Mouse (Mus musculus): ENCODE data around the gene Edem2.

Edem2 gene

DNA sequence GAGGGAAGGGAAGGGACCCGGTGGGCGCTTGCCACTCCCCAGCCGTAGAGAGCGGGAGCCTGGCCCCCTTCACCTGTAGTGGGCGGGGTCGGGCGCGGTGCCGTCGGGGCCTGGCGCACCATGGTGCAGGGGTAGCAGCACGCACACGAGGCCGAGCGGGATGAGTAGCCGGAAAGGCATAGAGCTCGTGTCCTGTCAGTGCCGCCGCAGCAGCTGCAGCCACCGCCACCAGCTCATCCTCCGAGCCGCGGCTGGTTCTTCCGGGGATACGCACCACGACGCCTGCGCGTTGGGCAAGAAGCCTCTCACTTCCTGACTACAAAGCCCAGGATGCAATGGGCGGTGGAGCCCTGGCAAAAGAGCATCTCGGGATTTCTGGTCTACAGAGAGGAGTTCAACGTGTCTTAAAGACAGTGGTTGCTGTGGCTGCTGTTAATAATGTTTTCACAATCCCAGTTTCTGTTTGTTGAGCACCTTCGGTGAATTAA lies at the start of gene Edem2:
Edem2 (minus strand) TSS at position 318 of the 488 bp plus-strand sequence.
- DNase-seq (ENCODE audit: low read depth, low spot score), result peak; percentile 92

DNA sequence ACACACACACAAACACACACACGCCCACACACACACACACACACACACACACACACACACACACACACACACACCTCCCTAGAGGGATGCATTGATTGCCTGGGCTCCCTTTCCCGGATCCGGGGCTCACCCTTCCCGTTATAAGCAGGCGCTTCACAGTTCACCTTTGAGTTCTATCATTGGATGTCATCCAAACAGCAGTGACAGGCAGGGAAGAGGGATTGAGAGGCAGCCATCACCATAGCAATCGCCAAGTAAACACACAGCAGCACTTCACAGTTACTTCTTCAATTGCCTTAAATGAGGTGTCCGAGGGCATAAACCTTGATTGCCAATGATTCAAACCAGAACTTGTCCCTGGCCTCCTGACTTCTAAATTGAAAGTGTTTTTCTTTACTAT lies 49.8 kb upstream of the Edem2 start:
- no peak for DNase-seq (ENCODE audit: low read depth, low spot score)

DNA sequence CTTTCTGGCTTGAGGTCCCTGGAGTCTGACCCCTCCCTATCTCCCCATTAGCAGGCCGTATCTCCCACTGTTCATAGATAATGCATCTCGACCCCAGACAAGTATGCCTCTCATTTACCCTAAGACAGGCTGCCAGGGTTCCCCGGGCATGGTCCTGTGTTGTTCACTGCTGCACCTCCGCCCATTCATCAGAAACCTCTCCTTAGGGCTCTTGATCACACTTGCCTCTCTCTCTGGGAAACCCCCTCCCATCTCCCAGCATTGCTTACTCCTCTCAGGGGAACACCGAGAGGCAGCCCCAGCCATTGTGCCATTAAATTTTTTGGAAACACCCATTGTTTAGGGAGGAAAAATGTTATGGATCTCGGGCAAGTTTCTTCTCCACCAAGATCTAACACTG lies 48.7 kb upstream of the Edem2 start:
- DNase-seq (ENCODE audit: low read depth, low spot score), result no peak

DNA sequence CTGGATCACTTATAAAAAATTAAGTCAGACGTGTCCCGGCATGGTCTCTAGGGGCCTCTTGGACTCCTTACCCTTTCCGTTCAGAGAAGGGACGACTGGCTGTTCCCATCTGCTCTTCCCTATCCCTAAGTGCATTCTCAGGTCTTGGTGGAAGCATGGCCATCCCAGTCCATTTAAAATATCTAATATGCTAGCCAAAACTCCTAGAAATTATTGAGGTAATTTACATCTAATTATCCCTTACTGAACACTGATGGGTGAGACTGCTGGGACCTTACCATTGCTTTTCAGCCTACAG lies 48.4 kb upstream of the Edem2 start:
- DNase-seq (ENCODE audit: low read depth, low spot score), result no peak

DNA sequence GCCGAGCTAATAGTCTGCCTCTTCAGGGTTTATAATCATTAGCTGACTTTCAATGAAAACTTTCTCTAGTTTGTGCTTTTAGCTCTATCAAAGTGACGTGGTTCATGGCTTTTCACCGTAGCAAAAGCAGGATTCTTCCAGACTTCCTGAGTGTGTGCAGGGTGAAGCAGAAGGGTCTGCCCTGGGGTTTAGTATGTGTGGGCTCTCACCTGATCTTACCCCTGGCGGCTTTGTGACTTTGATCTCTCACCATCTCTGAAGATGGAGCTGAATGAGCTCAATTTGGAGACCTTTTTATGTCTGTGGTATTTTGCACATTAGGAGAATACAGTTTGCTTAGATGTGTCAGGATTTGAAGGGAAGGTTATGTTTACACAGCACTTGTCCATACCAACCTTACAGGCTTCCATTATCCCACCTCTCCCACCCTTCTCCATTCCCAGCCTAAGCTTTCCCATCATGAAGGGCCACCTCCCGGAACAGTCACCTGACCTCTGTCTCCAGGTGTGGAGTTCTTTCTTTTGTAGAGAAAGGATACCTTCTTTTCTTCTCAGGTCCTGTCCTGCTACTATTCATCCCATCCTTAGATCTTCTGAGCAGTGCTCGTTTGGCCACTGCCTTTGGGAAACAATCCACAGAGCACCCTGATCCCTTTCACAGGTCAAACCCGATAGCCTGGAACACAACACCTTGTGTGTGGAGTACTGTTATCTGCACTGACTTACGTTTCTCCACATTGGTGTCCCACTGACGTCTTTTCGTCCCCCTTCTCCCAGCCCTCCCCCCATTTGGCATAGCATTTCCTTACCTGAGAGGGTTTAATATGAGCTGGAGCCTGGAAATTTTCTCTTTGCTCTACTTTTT lies 47.8 kb upstream of the Edem2 start:
- DNase-seq (ENCODE audit: low read depth, low spot score), result no peak

DNA sequence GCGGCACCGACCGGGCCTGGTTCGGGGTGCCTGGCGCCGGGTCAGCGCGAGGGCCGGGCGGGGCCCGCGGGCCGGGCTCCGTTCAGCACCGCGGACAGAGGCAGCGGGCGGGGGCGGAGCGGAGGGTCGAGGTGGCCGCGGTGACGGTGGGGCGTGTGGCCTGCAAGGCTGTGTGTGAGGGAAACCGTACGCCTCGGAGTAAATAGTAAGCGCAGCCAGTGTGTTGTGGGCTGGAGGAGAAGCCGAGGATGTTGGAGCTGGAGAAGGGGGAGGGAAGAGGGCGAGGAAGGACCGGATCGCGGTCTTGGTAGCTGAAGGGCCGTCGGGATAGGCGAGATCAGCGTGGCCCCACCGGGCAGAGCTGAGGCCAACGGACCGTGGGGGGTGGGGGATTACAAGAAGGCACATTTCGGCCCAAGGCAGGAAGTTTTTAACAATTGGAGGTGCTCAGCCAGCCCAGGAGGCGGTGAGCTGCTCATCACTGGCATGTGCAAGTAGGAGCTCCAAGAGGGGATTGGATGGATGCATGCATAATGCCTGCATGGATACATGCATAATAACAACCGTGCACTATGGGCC lies 46.5 kb upstream of the Edem2 start:
- peak; percentile 32 for DNase-seq (ENCODE audit: low read depth, low spot score)

DNA sequence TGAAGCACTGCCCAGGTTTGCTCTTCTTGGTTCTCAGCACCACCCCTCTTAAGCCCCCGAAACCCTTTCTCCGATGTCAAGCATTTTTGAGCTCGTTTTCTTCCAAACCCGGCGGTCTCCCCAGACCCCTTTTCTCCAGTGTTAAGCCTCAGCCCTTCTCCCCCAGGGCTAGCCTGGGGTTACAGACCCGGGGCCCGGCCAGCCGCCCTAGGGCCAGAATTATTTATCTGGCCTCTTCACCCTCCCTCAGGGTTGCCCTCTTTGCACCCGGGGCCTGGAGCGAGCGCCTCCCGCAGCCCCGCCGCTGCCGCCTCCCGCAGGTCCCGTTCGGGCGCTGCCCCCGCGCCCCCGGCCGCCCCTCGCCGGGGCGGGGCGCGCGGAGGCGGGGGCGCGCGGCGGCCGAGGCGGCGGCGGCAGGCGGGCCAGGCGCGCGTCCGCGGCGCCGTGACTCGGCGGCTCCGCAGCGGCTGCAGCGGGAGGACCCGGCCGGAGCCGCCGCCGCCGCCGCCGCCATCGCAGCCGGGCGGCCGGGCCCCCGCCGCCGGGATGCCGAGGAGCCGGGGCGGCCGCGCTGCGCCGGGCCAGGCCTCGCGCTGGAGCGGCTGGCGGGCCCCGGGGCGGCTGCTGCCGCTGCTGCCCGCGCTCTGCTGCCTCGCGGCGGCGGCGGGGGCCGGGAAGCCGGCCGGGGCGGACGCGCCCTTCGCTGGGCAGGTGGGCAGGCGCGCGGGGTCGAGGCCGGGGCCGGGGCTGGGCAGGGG lies 45.8 kb upstream of the Edem2 start, which contains the start of gene Mmp24:
Mmp24 (plus strand) TSS at position 416 of the 758 bp plus-strand sequence.
- DNase-seq (ENCODE audit: low read depth, low spot score), result no peak

DNA sequence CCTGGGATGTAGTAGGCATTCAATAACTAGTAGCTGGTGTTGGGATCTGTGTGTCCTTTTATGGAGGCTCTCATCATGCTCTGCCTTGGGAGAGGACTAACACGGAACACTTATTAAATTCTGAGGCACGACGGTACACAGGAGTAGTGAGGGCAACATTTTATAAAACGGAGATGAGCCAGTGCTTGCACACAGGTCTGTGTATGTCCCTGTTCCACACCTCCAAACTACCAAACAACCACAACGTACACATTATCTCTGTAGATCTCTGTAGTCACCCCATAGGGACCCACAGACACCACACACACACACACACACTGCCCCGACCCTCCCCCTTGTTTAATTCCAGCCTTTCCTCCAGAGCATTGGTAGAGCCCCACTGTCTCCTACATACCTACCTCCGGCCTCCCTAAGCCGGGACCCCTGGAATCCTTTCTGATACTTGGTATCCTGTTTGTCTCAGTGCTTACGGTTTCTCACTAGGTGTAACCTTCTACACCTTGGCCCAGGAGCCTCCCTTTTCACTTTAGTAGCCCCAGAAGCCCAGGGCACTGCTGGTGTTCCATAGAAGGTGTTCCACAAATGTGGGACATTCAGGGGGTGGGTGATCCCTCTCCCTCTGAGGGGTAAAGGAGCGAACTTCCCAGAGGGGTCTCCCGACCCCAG lies 45.1 kb upstream of the Edem2 start:
- no peak for DNase-seq (ENCODE audit: low read depth, low spot score)

DNA sequence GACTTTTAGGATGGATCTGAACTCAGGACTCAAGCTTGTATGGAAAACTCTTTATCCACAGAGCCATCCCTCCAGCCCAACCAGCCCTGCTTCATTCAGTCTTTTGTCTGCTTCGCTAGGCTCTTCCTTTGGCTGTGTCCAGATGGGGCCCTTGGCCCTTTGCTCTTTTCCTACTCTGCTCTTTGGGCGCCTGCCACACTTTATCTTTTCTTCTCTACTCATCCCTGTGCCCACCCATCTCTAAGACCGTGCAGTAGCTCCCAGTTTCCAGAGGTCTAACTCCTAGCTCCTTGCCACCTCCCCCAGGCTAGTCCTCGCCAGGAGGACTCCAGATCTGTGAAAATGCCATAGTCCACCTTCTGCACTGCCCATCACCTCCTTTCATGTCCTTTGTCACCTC lies 44.4 kb upstream of the Edem2 start:
- no peak for DNase-seq (ENCODE audit: low read depth, low spot score)

DNA sequence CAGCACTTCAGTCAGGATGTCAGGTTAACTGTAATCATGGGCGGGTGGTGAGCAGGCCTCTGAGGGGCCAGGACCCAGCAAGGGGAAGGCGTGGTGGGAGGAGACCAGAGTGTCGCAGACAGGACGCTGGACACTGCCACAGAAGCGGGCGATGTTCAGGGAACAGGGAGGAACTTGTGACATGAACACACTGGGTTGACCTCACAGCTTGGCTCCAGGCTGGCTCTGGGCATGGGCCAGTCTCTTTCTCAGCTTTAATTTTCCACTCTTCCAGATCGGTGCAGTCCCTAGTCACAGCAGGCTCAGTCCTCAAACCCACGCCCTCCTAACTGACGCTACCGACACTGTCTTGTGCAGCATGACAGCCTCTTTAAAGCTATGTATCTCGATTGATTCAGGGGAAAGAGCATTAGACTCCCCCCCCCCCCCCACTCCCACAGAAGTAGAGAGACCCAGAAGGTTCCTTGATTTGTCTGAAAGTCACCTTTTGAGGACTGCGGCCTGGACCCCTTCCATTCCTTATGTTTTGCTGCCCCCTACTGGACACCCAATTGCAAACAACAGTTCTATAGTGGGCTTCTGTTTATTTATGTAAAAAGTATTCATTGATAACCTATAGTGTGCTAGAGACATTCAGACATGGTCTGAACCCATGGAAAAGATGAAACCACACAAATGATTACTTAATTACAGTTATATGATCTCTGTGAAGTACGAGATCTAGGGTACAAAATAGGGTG lies 35.6 kb upstream of the Edem2 start:
- no peak for DNase-seq (ENCODE audit: low read depth, low spot score)

DNA sequence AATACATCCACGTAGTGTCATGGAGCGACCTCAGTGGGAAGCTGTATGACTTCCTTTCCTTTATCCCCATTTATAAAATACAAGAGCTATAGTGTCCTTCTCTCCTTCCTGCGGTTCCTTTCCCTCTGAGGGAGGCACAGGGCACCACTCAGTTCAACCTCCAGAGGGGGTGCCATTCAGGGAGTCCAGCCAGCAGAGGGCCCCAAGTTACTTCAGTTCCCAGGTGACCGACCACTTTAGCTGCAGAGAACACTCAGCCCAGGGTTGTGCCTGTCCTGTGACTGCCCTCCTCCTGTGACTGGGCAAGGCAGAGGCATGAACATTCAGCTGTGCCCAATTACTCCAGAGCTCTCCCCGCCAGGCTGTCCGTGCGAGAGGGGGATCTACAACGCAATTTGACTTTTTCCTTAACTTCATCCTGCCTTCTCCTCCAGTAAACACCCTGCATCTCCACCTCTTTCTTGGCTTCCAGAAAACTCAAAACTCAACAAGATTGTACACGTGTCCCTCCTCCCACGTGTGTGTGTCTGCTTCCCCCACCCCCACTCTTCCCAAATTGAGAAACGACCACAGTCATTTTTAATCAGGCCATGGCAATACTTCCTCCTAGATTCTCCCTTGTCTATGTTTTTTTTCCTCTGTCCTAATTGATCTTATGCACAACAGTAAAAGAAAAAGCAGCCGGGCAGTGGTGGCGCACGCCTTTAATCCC lies 27.7 kb upstream of the Edem2 start:
- DNase-seq (ENCODE audit: low read depth, low spot score), result no peak

DNA sequence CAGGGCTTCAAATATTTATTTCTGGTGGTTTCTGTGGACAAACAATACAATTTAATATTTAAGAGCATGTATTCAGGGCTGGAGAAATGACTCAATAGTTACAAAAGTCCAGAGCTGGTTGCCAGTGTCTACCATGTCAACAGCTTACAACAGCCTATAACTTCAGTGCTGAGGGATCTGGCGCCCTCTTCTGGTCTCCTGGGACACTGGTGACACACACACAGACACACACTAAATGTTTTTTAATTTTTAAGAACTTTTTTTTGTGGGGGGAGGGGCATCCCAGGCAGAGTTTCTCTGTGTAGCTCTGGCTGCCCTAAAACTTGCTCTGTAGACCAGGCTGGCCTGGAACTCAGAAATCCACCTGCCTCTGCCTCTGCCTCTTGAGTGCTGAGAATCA lies 26.5 kb upstream of the Edem2 start:
- DNase-seq (ENCODE audit: low read depth, low spot score), result no peak

DNA sequence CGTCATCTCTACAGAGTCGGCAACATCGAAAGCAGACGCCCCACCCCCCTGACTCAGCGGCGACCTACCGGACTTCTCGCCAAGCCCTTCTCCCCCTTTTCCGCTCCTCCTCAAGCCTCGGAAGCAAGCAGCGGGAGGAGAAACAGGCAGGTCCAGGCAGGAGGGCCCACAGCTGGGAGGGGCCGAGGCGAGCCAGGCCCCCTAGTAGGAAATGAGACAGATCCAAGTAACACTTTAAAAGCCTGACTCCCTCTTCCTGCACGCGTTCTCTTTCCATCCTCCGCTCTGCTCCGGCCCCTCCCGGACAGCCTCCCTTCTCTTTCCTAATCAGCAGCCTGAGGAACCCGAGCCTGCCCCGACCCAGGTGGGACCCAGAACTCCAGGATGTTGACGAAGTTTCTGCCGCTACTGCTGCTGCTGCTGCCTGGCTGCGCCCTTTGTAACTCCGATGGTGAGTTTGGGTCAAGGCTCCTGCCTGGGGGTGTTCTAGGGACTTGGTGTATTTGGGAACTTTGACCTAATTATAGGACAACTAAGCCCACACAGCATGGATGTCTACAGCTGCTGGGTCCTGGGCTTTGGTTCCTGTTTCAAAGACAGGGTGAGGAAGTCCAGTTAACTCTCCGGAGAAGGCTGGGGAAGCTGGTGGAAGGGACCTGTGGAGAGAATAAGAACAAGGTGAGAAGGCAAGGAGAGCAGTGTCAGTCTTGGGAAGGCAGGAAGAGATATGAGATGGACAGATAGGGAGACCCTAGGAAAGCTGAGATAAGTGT lies 21.9 kb upstream of the Edem2 start, which contains the start of gene Procr:
Procr (plus strand) TSS at position 104 of the 773 bp plus-strand sequence.
- DNase-seq (ENCODE audit: low read depth, low spot score), result no peak

DNA sequence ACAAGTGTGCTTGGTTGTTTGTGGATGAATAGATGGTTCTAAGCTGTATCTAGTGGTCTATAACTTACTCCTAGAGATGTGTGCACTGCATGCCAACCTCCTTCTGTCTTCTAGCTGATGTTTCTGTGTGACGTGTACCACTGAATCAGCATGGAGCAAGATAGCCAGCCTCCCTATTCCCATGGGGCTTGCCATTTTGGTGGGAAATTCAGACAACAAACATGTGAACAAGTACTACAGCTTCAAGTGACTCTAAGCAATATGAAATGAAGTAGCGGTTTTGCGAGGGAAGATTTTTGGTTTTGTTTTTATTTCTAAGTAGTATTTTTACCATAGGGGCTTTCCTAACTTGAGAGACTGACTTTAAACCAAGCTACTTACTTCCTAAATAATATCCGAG lies 20.1 kb upstream of the Edem2 start:
- no peak for DNase-seq (ENCODE audit: low read depth, low spot score)

DNA sequence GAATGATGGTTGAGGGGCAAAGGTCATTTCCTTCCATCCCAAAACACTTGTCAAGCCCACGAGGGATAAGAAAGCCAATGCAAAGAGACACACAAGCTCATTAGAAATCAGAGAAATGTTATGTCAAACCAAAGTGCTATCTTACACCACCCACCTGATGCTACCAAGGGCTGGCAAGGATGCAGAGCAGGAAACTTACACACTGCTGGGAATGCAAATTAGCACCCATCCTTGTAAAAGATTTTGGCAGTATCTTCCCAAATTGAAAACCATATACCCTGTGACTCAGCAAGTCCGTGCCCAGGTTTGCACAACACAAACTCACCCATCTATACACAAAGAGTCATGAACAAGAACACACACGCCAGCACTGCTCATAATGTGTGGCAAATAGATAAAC lies 16.2 kb upstream of the Edem2 start:
- DNase-seq (ENCODE audit: low read depth, low spot score), result peak; percentile 11

DNA sequence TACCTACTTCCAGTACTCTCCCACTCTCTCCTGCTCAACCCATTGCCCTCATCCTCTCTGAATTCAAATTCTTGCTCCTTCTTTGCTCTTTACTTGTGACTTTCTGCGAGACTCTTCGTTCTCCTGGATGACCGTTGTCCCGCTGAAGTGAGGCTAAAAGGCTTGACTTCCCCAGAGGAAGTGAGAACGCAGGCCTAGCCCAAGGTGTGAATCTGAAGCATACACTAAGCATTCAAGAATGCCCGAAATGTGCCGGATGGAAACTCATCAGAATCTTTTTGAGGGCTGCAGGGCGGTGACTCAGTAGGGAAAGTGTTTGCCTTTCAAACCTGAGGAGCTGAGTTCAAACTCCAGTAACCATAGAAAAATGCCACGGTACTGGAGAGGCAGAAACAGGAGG lies 14.1 kb upstream of the Edem2 start:
- DNase-seq (ENCODE audit: low read depth, low spot score), result no peak

DNA sequence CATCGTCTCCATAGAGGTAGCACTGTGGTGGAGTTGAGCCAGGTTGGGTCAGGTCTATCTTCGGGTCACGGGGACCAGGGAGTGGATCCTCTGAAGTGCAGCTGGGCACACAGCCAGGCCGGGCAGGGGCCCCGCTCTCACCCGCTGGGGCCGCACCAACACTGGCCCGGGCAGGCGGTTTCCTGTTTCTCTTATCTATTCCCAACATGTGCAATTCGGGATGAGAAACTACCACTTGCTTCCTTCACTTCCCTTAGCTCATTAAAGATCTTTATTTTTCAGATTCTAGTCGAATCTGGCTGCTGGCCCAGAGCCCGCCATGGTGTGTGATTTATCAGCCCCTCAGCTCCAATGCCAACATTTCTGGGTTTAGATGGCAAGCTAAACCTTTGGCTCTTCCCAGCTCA lies 13.7 kb upstream of the Edem2 start:
- no peak for DNase-seq (ENCODE audit: low read depth, low spot score)

DNA sequence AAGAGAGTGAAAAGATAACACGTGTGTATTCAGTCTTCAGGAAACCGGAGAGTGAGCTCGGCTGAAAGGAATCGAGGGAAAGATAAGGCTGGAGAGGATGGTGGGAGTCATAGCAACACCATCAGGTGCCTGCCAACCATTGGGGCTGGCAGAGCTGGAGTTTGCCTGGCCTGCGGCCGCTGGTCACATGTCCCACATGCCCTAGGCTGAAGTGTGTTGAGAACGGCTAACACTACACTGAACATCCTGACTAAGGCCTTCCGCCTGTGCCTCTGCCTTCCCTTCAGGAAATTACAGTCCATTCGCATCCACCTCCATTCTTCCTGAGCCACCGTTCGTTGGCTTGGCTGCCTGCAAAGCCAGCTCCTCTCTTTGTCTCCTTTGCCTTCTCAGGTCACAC lies 12.9 kb upstream of the Edem2 start:
- no peak for DNase-seq (ENCODE audit: low read depth, low spot score)

DNA sequence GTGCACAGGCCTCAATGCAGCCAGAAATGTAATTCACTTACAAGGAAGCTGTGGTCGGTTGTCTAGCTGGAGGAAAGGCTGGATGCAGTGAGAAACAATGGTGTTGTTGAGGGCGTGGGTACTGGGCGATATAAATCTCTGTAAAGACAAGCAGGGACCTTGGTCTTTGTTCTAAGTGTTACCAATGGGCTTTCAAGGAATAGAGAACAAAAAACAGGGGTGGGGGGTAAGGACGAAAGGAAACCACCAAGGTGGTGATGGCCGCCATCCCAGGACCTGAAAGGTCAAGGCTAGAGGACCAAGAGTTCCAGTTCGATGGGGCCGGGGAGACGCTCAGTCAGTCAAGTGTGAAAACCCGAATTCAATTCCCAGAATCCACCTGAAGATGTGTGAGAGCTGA lies 8.5 kb upstream of the Edem2 start:
- no peak for DNase-seq (ENCODE audit: low read depth, low spot score)

DNA sequence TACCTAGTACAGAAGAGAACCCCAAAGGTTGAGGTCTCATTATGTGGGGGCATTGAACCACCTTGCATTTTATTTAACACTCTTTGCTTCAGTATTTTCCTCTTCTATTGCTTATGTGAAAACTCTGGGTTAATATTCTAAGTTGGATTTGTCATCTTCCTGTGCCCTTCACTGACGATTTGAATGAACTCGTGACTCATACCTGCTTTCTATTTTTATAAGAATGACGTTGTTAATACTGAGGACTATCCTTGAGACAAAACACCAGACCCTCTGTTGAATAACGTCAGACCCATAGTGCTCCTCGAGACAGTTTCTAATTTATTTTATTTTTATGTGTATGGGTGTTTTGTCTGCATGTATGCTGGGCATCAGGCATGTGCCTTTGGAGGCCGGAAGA lies 7.7 kb upstream of the Edem2 start:
- DNase-seq (ENCODE audit: low read depth, low spot score), result no peak

Measured in telencephalon, adult 2 months (tissue).